Mouse (Mus musculus): ENCODE measurements around the gene Ptger4. TPM values are rescaled to one million over a fixed set of nuclear protein-coding genes. Genes with fewer than 3 reads are reported as not detected.

The Ptger4 gene
- polyA plus RNA-seq, 1 experiment, result 18.7 TPM

GRCm38 (mm10) chr15:5193833-5194232 lies 50.2 kb downstream of the Ptger4 start:
- H3K4me3 ChIP-seq (ENCODE audit: extremely low read depth, insufficient read depth, insufficient read length), result no peak overlapping the region
- H3K4me1 ChIP-seq (ENCODE audit: control insufficient read depth, insufficient read depth, insufficient read length), result peaks cover 2% of the 10 kb centered on the region
- H3K36me3 ChIP-seq (ENCODE audit: control insufficient read depth, insufficient read depth, low read length), result peaks cover 19% of the 10 kb centered on the region
- H3K27ac ChIP-seq (ENCODE audit: insufficient read depth, low read length), result no peak overlapping the region
- H3K27me3 ChIP-seq (ENCODE audit: control insufficient read depth, insufficient read depth, low read length), result no peaks in the 10 kb centered on the region
- WGBS, result 73% methylated on average over 3 of the region's 3 CpGs
- TF ChIP-seq POLR2A (IDR thresholded peaks at IDR 0.05; ENCODE audit: low read depth, low read length), result no peak
- peak; percentile 12; the same call in 1 of the 2 replicates for TF ChIP-seq CTCF (IDR thresholded peaks at IDR 0.05; ENCODE audit: extremely low read depth, insufficient read depth, insufficient read length, insufficient replicate concordance)
- no peak for DNase-seq (ENCODE audit: low read depth in 1 of 2, low spot score in 2 of 2)

GRCm38 (mm10) chr15:5189504-5190093 lies 54.4 kb downstream of the Ptger4 start:
- H3K36me3 ChIP-seq (ENCODE audit: control insufficient read depth, insufficient read depth, low read length), result peaks cover 13% of the 10 kb centered on the region
- no peaks in the 10 kb centered on the region for H3K27me3 ChIP-seq (ENCODE audit: control insufficient read depth, insufficient read depth, low read length)
- no peak overlapping the region for H3K4me3 ChIP-seq (ENCODE audit: extremely low read depth, insufficient read depth, insufficient read length)
- no peak for TF ChIP-seq POLR2A (IDR thresholded peaks at IDR 0.05; ENCODE audit: low read depth, low read length)
- no peak for TF ChIP-seq CTCF (IDR thresholded peaks at IDR 0.05; ENCODE audit: extremely low read depth, insufficient read depth, insufficient read length, insufficient replicate concordance)
- no peak for DNase-seq (ENCODE audit: low read depth in 1 of 2, low spot score in 2 of 2)
- no peak overlapping the region for H3K27ac ChIP-seq (ENCODE audit: insufficient read depth, low read length)
- peaks cover 2% of the 10 kb centered on the region for H3K4me1 ChIP-seq (ENCODE audit: control insufficient read depth, insufficient read depth, insufficient read length)
- WGBS, result 70% methylated on average over 10 of the region's 10 CpGs

GRCm38 (mm10) chr15:5188029-5188428 lies 56.0 kb downstream of the Ptger4 start:
- H3K27ac ChIP-seq (ENCODE audit: insufficient read depth, low read length), result no peak overlapping the region
- TF ChIP-seq CTCF (IDR thresholded peaks at IDR 0.05; ENCODE audit: extremely low read depth, insufficient read depth, insufficient read length, insufficient replicate concordance), result no peak
- no peak for TF ChIP-seq POLR2A (IDR thresholded peaks at IDR 0.05; ENCODE audit: low read depth, low read length)
- 21% methylated on average over 1 of the region's 1 CpGs for WGBS
- no peak overlapping the region for H3K4me3 ChIP-seq (ENCODE audit: extremely low read depth, insufficient read depth, insufficient read length)
- H3K4me1 ChIP-seq (ENCODE audit: control insufficient read depth, insufficient read depth, insufficient read length), result peaks cover 2% of the 10 kb centered on the region
- DNase-seq (ENCODE audit: low read depth in 1 of 2, low spot score in 2 of 2), result peak in 1 of 2 experiments; percentile 45
- no peaks in the 10 kb centered on the region for H3K27me3 ChIP-seq (ENCODE audit: control insufficient read depth, insufficient read depth, low read length)
- peaks cover 10% of the 10 kb centered on the region for H3K36me3 ChIP-seq (ENCODE audit: control insufficient read depth, insufficient read depth, low read length)

GRCm38 (mm10) chr15:5187116-5187515 lies 56.9 kb downstream of the Ptger4 start:
- no peak for DNase-seq (ENCODE audit: low read depth in 1 of 2, low spot score in 2 of 2)
- Histone ChIP-seq H3K4me3 (ENCODE audit: extremely low read depth, insufficient read depth, insufficient read length) (no peak overlapping the region), H3K27me3 (ENCODE audit: control insufficient read depth, insufficient read depth, low read length) (no peaks in the 10 kb centered on the region), H3K36me3 (ENCODE audit: control insufficient read depth, insufficient read depth, low read length) (peaks cover 6% of the 10 kb centered on the region), H3K4me1 (ENCODE audit: control insufficient read depth, insufficient read depth, insufficient read length) (no peaks in the 10 kb centered on the region; the same call in none of the 2 replicates), H3K27ac (ENCODE audit: insufficient read depth, low read length) (no peak overlapping the region)
- WGBS, result 22% methylated on average over 4 of the region's 4 CpGs
- TF ChIP-seq POLR2A (IDR thresholded peaks at IDR 0.05; ENCODE audit: low read depth, low read length) (no peak), CTCF (IDR thresholded peaks at IDR 0.05; ENCODE audit: extremely low read depth, insufficient read depth, insufficient read length, insufficient replicate concordance) (no peak)

- no peak for DNase-seq (ENCODE audit: low read depth in 1 of 2, low spot score in 2 of 2)
- H3K4me3 ChIP-seq (ENCODE audit: extremely low read depth, insufficient read depth, insufficient read length), result peak overlapping the region; percentile 96
- no peak for TF ChIP-seq POLR2A (IDR thresholded peaks at IDR 0.05; ENCODE audit: low read depth, low read length)
- TF ChIP-seq CTCF (IDR thresholded peaks at IDR 0.05; ENCODE audit: extremely low read depth, insufficient read depth, insufficient read length, insufficient replicate concordance), result no peak
- no peaks in the 10 kb centered on the region for H3K27me3 ChIP-seq (ENCODE audit: control insufficient read depth, insufficient read depth, low read length)
- no peaks in the 10 kb centered on the region; the same call in none of the 2 replicates for H3K4me1 ChIP-seq (ENCODE audit: control insufficient read depth, insufficient read depth, insufficient read length)
- peaks cover 3% of the 10 kb centered on the region; the same call in 1 of the 2 replicates for H3K36me3 ChIP-seq (ENCODE audit: control insufficient read depth, insufficient read depth, low read length)
- H3K27ac ChIP-seq (ENCODE audit: insufficient read depth, low read length), result peak overlapping the region; percentile 87
- 24% methylated on average over 10 of the region's 10 CpGs for WGBS
Measured at GRCm38 (mm10) chr15:5186293-5186675, 57.7 kb downstream of the Ptger4 start.

- H3K4me1 ChIP-seq (ENCODE audit: control insufficient read depth, insufficient read depth, insufficient read length), result no peaks in the 10 kb centered on the region; the same call in none of the 2 replicates
- under 1% methylated on average over 54 of the region's 55 CpGs for WGBS
- H3K36me3 ChIP-seq (ENCODE audit: control insufficient read depth, insufficient read depth, low read length), result peaks cover 3% of the 10 kb centered on the region; the same call in 1 of the 2 replicates
- H3K27ac ChIP-seq (ENCODE audit: insufficient read depth, low read length), result peak within 1 kb of the TSS; percentile 87
- TF ChIP-seq CTCF (IDR thresholded peaks at IDR 0.05; ENCODE audit: extremely low read depth, insufficient read depth, insufficient read length, insufficient replicate concordance), result no peak
- peak; percentile 2; the same call in 1 of the 2 replicates for TF ChIP-seq POLR2A (IDR thresholded peaks at IDR 0.05; ENCODE audit: low read depth, low read length)
- DNase-seq (ENCODE audit: low read depth in 1 of 2, low spot score in 2 of 2), result peak; percentile 45 to 77
- peak within 1 kb of the TSS; percentile 96 for H3K4me3 ChIP-seq (ENCODE audit: extremely low read depth, insufficient read depth, insufficient read length)
- no peaks in the 10 kb centered on the region for H3K27me3 ChIP-seq (ENCODE audit: control insufficient read depth, insufficient read depth, low read length)
Measured at GRCm38 (mm10) chr15:5185366-5186292, 58.4 kb downstream of the Ptger4 start, which contains the start of gene Ttc33. Gene Ttc33 (plus strand): TSS chr15:5185525.

Measured in spleen, adult 2 months (tissue).